Comparison of ENCODE assay signal across 8 mouse cellular contexts in the genomic region with DNA sequence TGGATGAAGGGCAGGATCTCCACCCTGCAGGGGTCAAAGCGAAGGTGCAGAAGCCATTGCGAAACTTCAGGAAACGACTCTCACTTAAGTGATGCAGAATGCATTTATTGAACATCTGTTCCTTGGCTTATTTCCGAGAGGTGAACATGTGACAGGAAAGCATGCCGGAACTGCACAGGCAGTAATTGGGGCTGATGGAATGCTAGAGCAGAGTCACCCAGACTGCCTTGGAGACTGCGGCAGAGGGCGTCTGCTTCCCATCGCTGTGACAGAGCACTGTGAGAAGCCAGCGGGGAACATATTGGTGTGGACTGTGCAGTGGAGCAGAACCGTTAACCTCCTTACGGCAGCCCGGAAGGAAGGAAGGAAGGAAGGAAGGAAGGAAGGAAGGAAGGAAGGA.
DNase-seq lines count a peak whose midpoint lies in the region; ATAC-seq and TF ChIP-seq lines count a peak whose summit lies in the region.
"Had no signal": no experiment of that assay in that cellular context is flagged by ENCODE, and none has a peak within 500 bp of the region (broad histone marks: within the 10 kb centered on the region; RNA-seq: fewer than 3 reads in every experiment).

No protein-coding gene starts in this region.

- H3K9ac ChIP-seq in kidney, embryonic 14.5 days (ENCODE audit: low read depth, low read length) = no peak overlapping the region

- TF ChIP-seq POLR2A in kidney, adult 2 months (IDR thresholded peaks at IDR 0.05; ENCODE audit: low read depth, low read length) = no peak

- no peak overlapping the region for H3K27ac ChIP-seq in kidney, adult 2 months (ENCODE audit: insufficient read depth, low read depth, low read length)
- H3K27ac ChIP-seq in kidney, embryonic 14.5 days (ENCODE audit: low read depth, low read length) = no peak overlapping the region

- no peak for TF ChIP-seq CTCF in kidney, adult 2 months (conservative IDR thresholded peaks at IDR 0.05; ENCODE audit: insufficient read depth, insufficient read length, low read depth, low read length)

- H3K36me3 ChIP-seq in kidney, adult 2 months (ENCODE audit: control insufficient read depth, insufficient read depth, low read length) = no peaks in the 10 kb centered on the region
- no peaks in the 10 kb centered on the region for H3K36me3 ChIP-seq in kidney, embryonic 14.5 days (ENCODE audit: control insufficient read depth, insufficient read depth, low read length)

- no peaks in the 10 kb centered on the region for H3K4me1 ChIP-seq in kidney, adult 2 months (ENCODE audit: control insufficient read depth, insufficient read depth, low read length)
- no peaks in the 10 kb centered on the region for H3K4me1 ChIP-seq in kidney, embryonic 14.5 days (ENCODE audit: control insufficient read depth, insufficient read depth, low read length)

- ATAC-seq in kidney, embryonic 14.5 days (ENCODE audit: low FRiP score, low TSS enrichment) = no peak

- no peaks in the 10 kb centered on the region for H3K27me3 ChIP-seq in kidney, adult 2 months (replicated peaks; ENCODE audit: control insufficient read depth, insufficient read depth, low read length)
- H3K27me3 ChIP-seq in kidney, embryonic 14.5 days (ENCODE audit: control insufficient read depth, insufficient read depth, low read length) = no peaks in the 10 kb centered on the region

- peak; percentile 48 for DNase-seq in kidney, adult 2 months
- DNase-seq in embryo, embryonic 10.5 days (ENCODE audit: low spot score) = peak; percentile 28
- peak; percentile 43 to 51 for DNase-seq in heart, postnatal 10 days
- peak; percentile 17 for DNase-seq in retina, embryonic 14.5 days (ENCODE audit: low spot score)
- no peak for DNase-seq in left cerebral cortex, adult 11 months (ENCODE audit: low spot score)
- no peak for DNase-seq in c-Kit-positive CD71-positive TER-119-positive erythroid progenitor cells, embryonic 14.5 days (ENCODE audit: low spot score)

- intact Hi-C loops in heart, postnatal 10 days (cut with DNase I) = no loop called here

- no peak overlapping the region for H3K4me2 ChIP-seq in kidney, embryonic 14.5 days (replicated peaks; ENCODE audit: low read depth, low read length)

- WGBS in kidney, adult 2 months = 40% methylated on average over 12 of the region's 12 CpGs
- WGBS in kidney, embryonic 14.5 days = 51% methylated on average over 12 of the region's 12 CpGs

- no peaks in the 10 kb centered on the region for H3K9me3 ChIP-seq in kidney, embryonic 14.5 days (ENCODE audit: control insufficient read depth, low read length)

- no peak overlapping the region for H3K4me3 ChIP-seq in kidney, adult 2 months (ENCODE audit: insufficient read depth, low read depth, low read length)
- H3K4me3 ChIP-seq in kidney, embryonic 14.5 days (ENCODE audit: low read length) = no peak overlapping the region
- H3K4me3 ChIP-seq: myocyte had no signal

Comparison
In these comparisons a context has a peak if more than half of its experiments do, and no peak if none do; other contexts are left out.
1. DNase-seq: peak in kidney, adult 2 months (single experiment), embryo, embryonic 10.5 days (single experiment), heart, postnatal 10 days (2 of 2) and retina, embryonic 14.5 days (single experiment); none in left cerebral cortex, adult 11 months (single experiment) and c-Kit-positive CD71-positive TER-119-positive erythroid progenitor cells, embryonic 14.5 days (single experiment).